Mouse (Mus musculus): ENCODE measurements at regions not wholly inside any gene's neighbourhood (a gene's known extent, or its start where the extent isn't known, plus 50 kb on each side); places are given as distances from the start of the nearest gene placed in this dataset.

GRCm38 (mm10) chr7:93424717-93425116, 345.1 kb downstream of the Fam181b start:
- intact Hi-C loops (cut with DNase I) = no loop called here
- DNase-seq (ENCODE audit: low spot score in 2 of 2) = no peak

- DNase-seq (ENCODE audit: low spot score in 2 of 2) = peak in 1 of 2 experiments; percentile 8
- intact Hi-C loops (cut with DNase I) = no loop called here
Observed at GRCm38 (mm10) chr7:93435034-93435433, 355.4 kb downstream of the Fam181b start.

- DNase-seq (ENCODE audit: low spot score in 2 of 2) = no peak
- intact Hi-C loops (cut with DNase I) = no loop called here
Observed at GRCm38 (mm10) chr7:93454071-93454470, 374.4 kb downstream of the Fam181b start.

- DNase-seq (ENCODE audit: low spot score in 2 of 2) = no peak
- intact Hi-C loops (cut with DNase I) = loop anchor here (10.0 kb wide), 1 partner anchor 581 kb away; no protein-coding TSS in a partner anchor
Observed at GRCm38 (mm10) chr7:93463377-93463776, 383.7 kb downstream of the Fam181b start.

GRCm38 (mm10) chr7:93473371-93473770, 393.7 kb downstream of the Fam181b start:
- no peak for DNase-seq (ENCODE audit: low spot score in 2 of 2)
- intact Hi-C loops (cut with DNase I) = no loop called here

GRCm38 (mm10) chr7:93510636-93511035, 431.0 kb downstream of the Fam181b start:
- intact Hi-C loops (cut with DNase I) = no loop called here
- peak; percentile 39 to 59 for DNase-seq (ENCODE audit: low spot score in 2 of 2)

- intact Hi-C loops (cut with DNase I) = no loop called here
- DNase-seq (ENCODE audit: low spot score in 2 of 2) = no peak
Observed at GRCm38 (mm10) chr7:93511237-93511636, 431.6 kb downstream of the Fam181b start.

- DNase-seq (ENCODE audit: low spot score in 2 of 2) = no peak
- intact Hi-C loops (cut with DNase I) = no loop called here
Observed at GRCm38 (mm10) chr7:93559131-93559530, 479.5 kb downstream of the Fam181b start.

- DNase-seq (ENCODE audit: low spot score in 2 of 2) = no peak
- intact Hi-C loops (cut with DNase I) = no loop called here
Observed at GRCm38 (mm10) chr7:93577523-93577922, 497.9 kb downstream of the Fam181b start.

GRCm38 (mm10) chr7:93587121-93587520, 507.5 kb downstream of the Fam181b start:
- intact Hi-C loops (cut with DNase I) = no loop called here
- no peak for DNase-seq (ENCODE audit: low spot score in 2 of 2)

GRCm38 (mm10) chr7:93588088-93588487, 508.4 kb downstream of the Fam181b start:
- DNase-seq (ENCODE audit: low spot score in 2 of 2) = no peak
- intact Hi-C loops (cut with DNase I) = no loop called here
